Mouse (Mus musculus) left cerebral cortex, postnatal 14 days (tissue): Measurements from ENCODE around the gene Bglap. TPM values are rescaled to one million over a fixed set of nuclear protein-coding genes. Genes with fewer than 3 reads are reported as not detected.

Experiments
- DNase-seq, 2 experiments: peaks; one replicate each; pipeline ENCODE4 v3.0.0; 2021 to 2022; ENCODE audit warnings: low spot score in 2 of 2, mixed read lengths in 1 of 2
- intact Hi-C: fragments of 180-260 bp; cut with DNase I; formaldehyde crosslinking; loops from one replicate; pipeline ENCODE4 v1.15.1; 2025
- total RNA-seq, 2 experiments: library from RNA; stranded (reverse); gene quantifications; 2 replicates each; pipeline ENCODE4 v1.2.3; 2021

The Bglap gene
- total RNA-seq, 2 experiments from 2014 or later: 1.5 to 1.8 TPM

- intact Hi-C loops: no loop called here
- DNase-seq: no peak
Measured at GRCm38 (mm10) chr3:88359989-88360388, 24.3 kb downstream of the Bglap start.

GRCm38 (mm10) chr3:88359584-88359983 lies 24.7 kb downstream of the Bglap start:
- intact Hi-C loops: no loop called here
- DNase-seq: no peak

GRCm38 (mm10) chr3:88354396-88355165 lies 29.7 kb downstream of the Bglap start:
- DNase-seq: no peak
- intact Hi-C loops: no loop called here

DNA sequence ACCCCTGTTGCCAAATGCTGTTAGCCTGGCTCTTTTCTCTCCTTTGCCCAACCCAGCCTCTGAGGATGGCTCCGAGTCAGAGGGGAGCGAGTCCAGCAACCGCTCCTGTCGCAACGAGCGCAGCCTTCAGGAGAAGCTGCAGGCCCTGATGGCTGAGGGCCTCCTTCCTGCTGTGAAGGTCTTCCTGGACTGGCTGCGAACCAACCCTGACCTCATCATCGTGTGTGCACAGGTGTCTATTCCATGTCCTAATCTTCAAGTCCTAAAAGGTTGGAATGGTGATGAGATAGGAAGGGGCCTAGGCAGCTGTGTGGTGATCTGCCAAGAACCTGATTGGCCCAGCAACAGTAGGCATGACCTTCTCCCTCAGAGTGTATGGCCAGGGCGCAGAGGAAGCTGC lies 31.4 kb downstream of the Bglap start:
- no peak for DNase-seq
- intact Hi-C loops: no loop called here

GRCm38 (mm10) chr3:88350732-88351131 lies 33.5 kb downstream of the Bglap start:
- DNase-seq: no peak
- intact Hi-C loops: no loop called here

DNA sequence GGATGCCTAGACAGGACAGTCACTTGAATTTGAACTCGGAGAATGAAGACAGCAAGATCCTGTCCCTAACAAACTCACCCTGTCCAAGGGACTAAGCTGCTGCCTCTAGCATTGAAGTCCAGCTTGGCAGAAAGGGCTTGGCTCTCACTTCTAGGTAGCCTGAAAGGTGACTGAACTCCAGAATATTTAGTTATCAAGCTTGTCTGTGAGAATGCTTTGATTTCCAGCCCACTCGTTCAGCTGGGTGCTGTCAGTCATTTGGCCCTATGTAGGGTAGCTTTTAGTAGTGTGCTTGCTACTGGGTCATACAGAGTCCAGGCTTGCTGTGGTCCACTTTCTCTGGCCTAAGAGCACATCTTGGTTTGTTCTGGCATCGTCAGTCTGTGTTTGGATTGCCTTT lies 45.3 kb downstream of the Bglap start:
- intact Hi-C loops: no loop called here
- no peak for DNase-seq

DNA sequence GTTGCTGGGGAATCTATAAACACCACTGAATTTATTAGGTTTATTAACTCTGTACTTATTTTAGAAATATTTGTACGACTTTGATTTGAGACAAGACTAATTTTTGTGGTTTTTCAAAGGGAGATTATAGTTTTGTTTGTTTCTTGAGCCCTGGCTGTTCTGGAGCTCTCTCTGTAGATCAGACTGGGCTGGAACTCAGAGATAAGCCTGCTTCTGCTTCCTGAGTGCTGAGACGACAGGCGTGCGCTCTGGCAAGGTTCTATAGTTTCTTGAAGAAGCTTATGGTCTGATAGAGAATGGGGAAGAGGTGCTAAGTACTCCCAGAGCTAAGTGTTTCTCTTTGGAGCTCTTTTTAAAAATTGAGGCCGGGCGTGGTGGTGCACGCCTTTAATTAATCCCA lies 45.9 kb downstream of the Bglap start:
- DNase-seq: no peak
- intact Hi-C loops: no loop called here

GRCm38 (mm10) chr3:88337367-88338020 lies 46.8 kb downstream of the Bglap start:
- intact Hi-C loops: no loop called here
- DNase-seq: peak in 1 of 2 experiments; percentile 34

GRCm38 (mm10) chr3:88336058-88337013 lies 47.9 kb downstream of the Bglap start, which contains the start of the genes Tmem79 and Smg5:
Tmem79 (minus strand) TSS chr3:88336148.
Smg5 (plus strand) TSS chr3:88336260.
- intact Hi-C loops: no loop called here
- DNase-seq: peak; percentile 95 to 97

DNA sequence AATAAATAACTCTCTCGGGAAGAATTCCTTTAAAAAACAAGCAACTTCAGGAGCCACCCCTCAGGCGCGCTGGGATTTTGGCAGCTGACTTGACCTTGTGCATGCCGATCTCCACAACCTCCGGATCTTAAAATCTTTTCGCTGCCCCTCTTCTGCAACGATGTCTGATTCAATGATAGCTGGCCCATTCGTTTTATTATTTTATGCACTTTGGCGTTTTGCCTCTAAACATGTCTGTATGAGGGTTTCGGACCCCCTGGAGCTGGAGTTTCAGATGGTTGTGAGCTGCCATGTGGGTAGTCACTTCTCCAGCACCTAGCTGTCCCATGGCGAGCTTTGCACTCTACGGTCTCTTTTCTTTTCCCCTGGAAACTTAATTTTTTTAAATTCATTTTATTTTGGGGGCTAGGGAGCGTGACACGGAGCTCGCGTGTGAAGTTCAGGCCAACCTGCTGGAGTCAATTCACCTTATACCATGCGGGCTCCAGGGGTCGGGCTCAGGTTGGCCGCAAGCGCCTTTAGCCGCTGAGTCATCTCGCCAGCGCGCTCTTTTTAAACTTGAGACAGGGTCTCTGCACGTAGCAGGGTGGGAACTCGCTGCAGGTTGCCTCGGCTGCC lies 48.7 kb downstream of the Bglap start:
- DNase-seq: no peak
- intact Hi-C loops: no loop called here

DNA sequence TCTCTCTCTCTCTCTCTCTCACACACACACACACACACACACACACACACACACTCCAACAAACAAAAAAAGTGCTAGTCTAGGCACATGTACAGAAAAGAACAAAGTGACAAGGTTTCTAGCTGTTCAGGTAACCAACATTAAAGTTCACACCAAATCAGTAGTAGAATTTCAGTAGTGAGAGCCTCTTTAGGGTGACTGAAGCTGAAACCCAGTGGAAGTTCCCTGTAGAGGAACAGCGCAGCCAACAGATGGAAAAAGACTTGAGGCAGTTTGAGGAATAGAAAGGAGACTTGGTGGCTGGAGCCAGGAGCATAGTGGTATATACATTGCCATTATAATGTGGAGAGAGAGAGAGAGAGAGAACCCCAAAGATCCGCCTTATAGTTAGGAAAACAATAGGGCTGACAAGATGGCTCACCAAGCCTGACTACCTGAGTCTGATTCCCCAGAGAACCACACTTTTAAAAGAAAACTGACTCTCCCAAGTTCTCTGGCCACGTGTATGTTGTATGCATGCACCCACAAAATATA lies 49.3 kb downstream of the Bglap start:
- intact Hi-C loops: no loop called here
- DNase-seq: no peak

- intact Hi-C loops: no loop called here
Measured at GRCm38 (mm10) chr3:88334029-88334658, 50.1 kb downstream of the Bglap start.

More at GRCm38 (mm10) chr3:88334029-88334658, 50.1 kb downstream of the Bglap start:
- no peak for DNase-seq

Other genes with a start within 250 kb of the Bglap start
- gene Mef2d, start 242.1 kb downstream of the Bglap start, total RNA-seq: 100 to 1,000 TPM; 196 to 201 TPM
- gene Rhbg, start 129.8 kb downstream of the Bglap start, total RNA-seq: under 1 TPM in 1 of 2 experiments, not detected in 1; 0.18 TPM
- gene Gm38392, start 97.3 kb downstream of the Bglap start, total RNA-seq: under 1 TPM in 1 of 2 experiments, not detected in 1; 0.49 TPM
- gene Tsacc, start 87.5 kb downstream of the Bglap start, total RNA-seq: 1 to 10 TPM; 2.6 to 3.9 TPM
- gene Cct3, start 87.3 kb downstream of the Bglap start, total RNA-seq: 100 to 1,000 TPM; 163 to 170 TPM
- 10 to 100 TPM; 84.4 to 93.6 TPM for gene Glmp, start 59.4 kb downstream of the Bglap start, total RNA-seq
- gene Tmem79, start 48.3 kb downstream of the Bglap start, total RNA-seq: under 1 TPM; 0.99 TPM
- 10 to 100 TPM; 69.6 to 72.0 TPM for gene Smg5, start 48.2 kb downstream of the Bglap start, total RNA-seq
- 1 to 10 TPM; 2.5 to 3.3 TPM for gene Paqr6, start 19.9 kb downstream of the Bglap start, total RNA-seq
- gene Bglap3, start 11.7 kb downstream of the Bglap start, total RNA-seq: under 1 TPM in 1 of 2 experiments, not detected in 1; 0.36 TPM
- 1 to 10 TPM in 1 of 2 experiments, not detected in 1; 1.4 TPM for gene Bglap2, start 5.8 kb downstream of the Bglap start, total RNA-seq
- 1 to 10 TPM; 5.7 to 7.8 TPM for gene Pmf1, start 25.9 kb upstream of the Bglap start, total RNA-seq
- 10 to 100 TPM; 69.6 to 71.3 TPM for gene Slc25a44, start 40.7 kb upstream of the Bglap start, total RNA-seq
- 10 to 100 TPM; 51.3 to 57.7 TPM for gene Sema4a, start 76.7 kb upstream of the Bglap start, total RNA-seq
- gene Lmna, start 125.5 kb upstream of the Bglap start, total RNA-seq: 10 to 100 TPM; 50.0 to 54.2 TPM
- 1 to 10 TPM; 3.3 to 4.2 TPM for gene Mex3a, start 147.9 kb upstream of the Bglap start, total RNA-seq
- gene Rab25, start 163.8 kb upstream of the Bglap start, total RNA-seq: not detected
- 100 to 1,000 TPM; 108 to 109 TPM for gene Lamtor2, start 168.6 kb upstream of the Bglap start, total RNA-seq
- 10 to 100 TPM; 91.2 to 91.6 TPM for gene Ubqln4, start 169.3 kb upstream of the Bglap start, total RNA-seq
- 100 to 1,000 TPM; 114 to 123 TPM for gene Ssr2, start 191.4 kb upstream of the Bglap start, total RNA-seq
- 100 to 1,000 TPM; 310 to 316 TPM for gene Arhgef2, start 221.5 kb upstream of the Bglap start, total RNA-seq